Mouse (Mus musculus) cortical plate, adult 2 months (tissue): Measurements from ENCODE around the gene Pop4.

Source experiments
- CTCF ChIP-seq: fragments of 200-500 bp; IDR thresholded peaks from 2 replicates; pipeline ENCODE4 v1.5.1; 2011; ENCODE audit warnings: mild to moderate bottlenecking, control low read depth, low read length; ENCODE audit not compliant: insufficient read depth; ENCODE audit errors: extremely low read depth
- POLR2A ChIP-seq: fragments of 200-500 bp; IDR thresholded peaks from 2 replicates; pipeline ENCODE4 v1.6.1; 2011; ENCODE audit warnings: mild to moderate bottlenecking, low read length, control low read depth; ENCODE audit not compliant: insufficient read depth; ENCODE audit errors: extremely low read depth

DNA sequence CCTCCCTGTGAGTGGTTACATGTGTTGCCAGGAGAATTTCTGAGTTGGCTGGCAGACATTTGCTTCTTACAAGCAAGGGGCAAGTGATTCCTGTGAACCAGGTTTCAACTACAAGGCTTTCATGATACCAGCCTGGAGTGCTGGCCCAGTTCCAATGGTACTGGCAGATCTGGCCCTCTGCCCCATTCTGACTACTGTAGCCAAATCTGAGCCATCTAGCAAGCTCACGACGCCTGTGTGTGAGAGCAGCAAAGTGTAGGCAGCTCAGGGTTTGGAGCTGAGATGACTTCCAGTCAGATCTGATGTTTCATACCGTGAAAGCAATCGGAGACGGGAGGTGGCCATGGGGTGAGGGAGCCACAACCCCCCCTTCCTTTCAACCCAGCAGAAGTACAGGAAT, 8.8 kb downstream of the Pop4 start:
- TF ChIP-seq CTCF (no peak), POLR2A (no peak)
